Mouse (Mus musculus): ENCODE results near the gene Rtp4. TPM values are rescaled to one million over a fixed set of nuclear protein-coding genes. Genes with fewer than 3 reads are reported as not detected.

The Rtp4 gene
- 7.9 and 8.4 TPM in 2 replicates for polyA plus RNA-seq (2014; fragmentation: Nextera tagmentation; extraction: Ambion mirVana)

DNA sequence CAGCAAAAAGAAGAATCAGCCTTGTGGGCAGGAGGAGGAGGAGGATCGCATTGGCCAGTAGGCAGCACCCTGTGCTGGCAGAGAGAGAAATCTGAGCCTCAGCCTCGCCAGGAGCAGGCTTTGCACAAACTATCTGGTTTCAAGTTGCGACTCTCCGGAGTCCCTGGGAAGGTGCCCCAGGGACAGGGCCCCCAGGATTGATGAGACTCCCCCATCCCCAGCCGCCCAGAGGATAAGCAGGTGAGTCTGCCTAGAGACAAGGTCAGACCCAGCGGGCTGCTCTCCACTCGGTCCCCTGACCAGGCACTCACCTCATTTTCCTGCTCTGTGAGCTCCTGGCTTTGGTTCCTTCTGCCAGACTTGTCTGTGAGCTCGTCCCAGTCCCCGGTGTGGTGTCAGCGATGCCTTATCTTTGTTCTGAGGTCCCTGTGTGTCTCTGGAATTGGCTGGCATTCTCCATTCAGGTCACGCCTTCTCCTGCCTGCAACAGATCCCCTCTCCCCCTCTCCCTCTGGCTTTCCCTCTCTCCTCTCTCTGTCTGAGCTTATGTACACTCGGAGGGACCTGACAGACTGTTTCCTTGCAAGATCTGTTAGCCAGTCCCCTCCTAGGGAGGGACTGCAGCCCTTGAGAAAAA, at the start of gene Rtp4, which contains the start of gene Masp1:
Gene Rtp4, plus strand, starts transcription at position 57 of the 637 bp plus-strand sequence.
Gene Masp1, minus strand, starts transcription at position 581 of the 637 bp plus-strand sequence.
- peak within 1 kb of the TSS; percentile 34 for H3K4me3 ChIP-seq (ENCODE audit: low read depth, low read length)
- DNase-seq (ENCODE audit: low spot score) (peak; percentile 57), ATAC-seq (ENCODE audit: low read depth) (peak; percentile 76)
- H3K9me3 ChIP-seq (ENCODE audit: control insufficient read depth, low read length) = peaks cover 4% of the 10 kb centered on the region; the same call in 1 of the 2 replicates
- no peaks in the 10 kb centered on the region; the same call in 1 of the 2 replicates for H3K27me3 ChIP-seq (replicated peaks; ENCODE audit: control insufficient read depth, insufficient read depth, low read length)
- H3K27ac ChIP-seq (replicated peaks; ENCODE audit: low read depth, low read length) = peak within 1 kb of the TSS; percentile 71
- WGBS = 0% methylated on average over 12 of the region's 12 CpGs
- H3K9ac ChIP-seq (ENCODE audit: low read depth, low read length) = peak within 1 kb of the TSS; percentile 58
- peaks cover 67% of the 10 kb centered on the region for H3K4me1 ChIP-seq (ENCODE audit: control insufficient read depth, insufficient read depth, low read length)
- peak within 1 kb of the TSS; percentile 58 for H3K4me2 ChIP-seq (ENCODE audit: low read depth, low read length)
- no peaks in the 10 kb centered on the region for H3K36me3 ChIP-seq (ENCODE audit: control insufficient read depth, insufficient read depth, low read length)

DNA sequence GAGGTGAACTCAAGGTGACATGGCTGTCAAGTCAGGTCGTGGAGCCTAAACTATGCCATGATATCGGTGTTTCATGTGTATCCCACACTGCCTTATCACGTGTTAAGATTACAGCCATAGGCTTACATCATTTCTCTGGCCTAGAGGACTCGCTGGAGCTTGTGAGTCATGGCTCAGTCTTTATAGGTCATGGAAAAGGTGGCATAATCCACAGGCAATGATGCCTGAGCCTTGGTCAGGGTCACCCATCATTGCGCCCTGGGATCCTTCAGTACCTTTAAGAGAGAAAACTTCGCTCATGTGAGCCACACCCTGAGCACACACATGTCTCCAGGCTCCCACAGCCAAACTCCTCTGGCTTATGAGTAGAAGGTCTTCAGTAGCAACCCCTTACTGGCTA, 48.5 kb upstream of the Rtp4 start:
- H3K9ac ChIP-seq (ENCODE audit: low read depth, low read length) = no peak overlapping the region
- H3K27ac ChIP-seq (replicated peaks; ENCODE audit: low read depth, low read length) = no peak overlapping the region
- ATAC-seq (ENCODE audit: low read depth) = no peak
- DNase-seq (ENCODE audit: low spot score) = no peak
- H3K9me3 ChIP-seq (ENCODE audit: control insufficient read depth, low read length) = no peaks in the 10 kb centered on the region
- H3K4me2 ChIP-seq (ENCODE audit: low read depth, low read length) = no peak overlapping the region
- no peak overlapping the region for H3K4me3 ChIP-seq (ENCODE audit: low read depth, low read length)
- H3K27me3 ChIP-seq (replicated peaks; ENCODE audit: control insufficient read depth, insufficient read depth, low read length) = no peaks in the 10 kb centered on the region
- no peaks in the 10 kb centered on the region for H3K36me3 ChIP-seq (ENCODE audit: control insufficient read depth, insufficient read depth, low read length)
- WGBS = 93% methylated on average over 6 of the region's 6 CpGs
- H3K4me1 ChIP-seq (ENCODE audit: control insufficient read depth, insufficient read depth, low read length) = no peaks in the 10 kb centered on the region

DNA sequence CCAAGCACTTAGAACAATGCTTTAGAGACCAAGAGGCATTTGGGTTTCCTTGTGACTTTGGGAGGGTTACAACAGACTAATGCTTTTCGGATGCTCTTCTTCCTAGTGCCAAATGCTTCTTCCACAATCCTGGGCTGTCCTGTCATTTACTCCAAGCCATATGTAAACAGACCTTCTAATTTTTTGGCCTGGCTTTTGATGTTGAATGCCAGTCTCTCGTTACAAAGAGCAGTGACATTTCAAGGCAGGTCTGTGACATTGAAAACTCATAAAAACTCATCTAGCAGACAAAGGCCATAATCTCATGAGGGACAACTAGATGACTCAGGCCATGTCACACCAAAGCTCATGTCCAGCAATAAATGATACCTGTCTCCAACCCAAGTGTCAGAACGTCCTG, 48.0 kb upstream of the Rtp4 start:
- 62% methylated on average over 3 of the region's 3 CpGs for WGBS
- DNase-seq (ENCODE audit: low spot score) = no peak
- H3K9ac ChIP-seq (ENCODE audit: low read depth, low read length) = no peak overlapping the region
- no peak overlapping the region for H3K4me3 ChIP-seq (ENCODE audit: low read depth, low read length)
- H3K27ac ChIP-seq (replicated peaks; ENCODE audit: low read depth, low read length) = no peak overlapping the region
- H3K4me1 ChIP-seq (ENCODE audit: control insufficient read depth, insufficient read depth, low read length) = no peaks in the 10 kb centered on the region
- no peaks in the 10 kb centered on the region for H3K27me3 ChIP-seq (replicated peaks; ENCODE audit: control insufficient read depth, insufficient read depth, low read length)
- no peak overlapping the region for H3K4me2 ChIP-seq (ENCODE audit: low read depth, low read length)
- no peaks in the 10 kb centered on the region for H3K9me3 ChIP-seq (ENCODE audit: control insufficient read depth, low read length)
- H3K36me3 ChIP-seq (ENCODE audit: control insufficient read depth, insufficient read depth, low read length) = no peaks in the 10 kb centered on the region
- ATAC-seq (ENCODE audit: low read depth) = no peak

DNA sequence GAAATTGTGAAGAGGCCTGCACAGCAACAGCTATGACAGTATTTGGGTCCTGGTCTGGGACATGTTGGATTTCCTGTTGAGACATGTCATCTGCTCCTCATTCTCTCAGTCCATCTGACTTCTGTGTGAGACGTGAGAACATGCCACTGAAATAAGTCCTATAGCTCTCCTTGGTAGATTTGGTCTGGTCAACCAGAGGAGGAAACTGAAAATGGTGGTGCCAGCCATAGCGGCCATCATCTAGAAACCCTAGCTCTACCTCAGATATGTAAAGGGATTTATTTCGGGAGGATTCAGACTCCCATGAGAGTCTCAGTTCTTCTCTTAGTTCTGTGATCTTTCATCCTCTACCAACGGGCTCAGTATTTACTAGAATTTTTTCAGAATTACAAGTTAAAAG, 44.4 kb upstream of the Rtp4 start:
- ATAC-seq (ENCODE audit: low read depth) (no peak), DNase-seq (ENCODE audit: low spot score) (no peak)
- Histone ChIP-seq H3K36me3 (ENCODE audit: control insufficient read depth, insufficient read depth, low read length) (no peaks in the 10 kb centered on the region), H3K4me3 (ENCODE audit: low read depth, low read length) (no peak overlapping the region), H3K4me1 (ENCODE audit: control insufficient read depth, insufficient read depth, low read length) (no peaks in the 10 kb centered on the region), H3K9ac (ENCODE audit: low read depth, low read length) (no peak overlapping the region), H3K27ac (replicated peaks; ENCODE audit: low read depth, low read length) (no peak overlapping the region), H3K27me3 (replicated peaks; ENCODE audit: control insufficient read depth, insufficient read depth, low read length) (no peaks in the 10 kb centered on the region), H3K9me3 (ENCODE audit: control insufficient read depth, low read length) (no peaks in the 10 kb centered on the region), H3K4me2 (ENCODE audit: low read depth, low read length) (no peak overlapping the region)
- 80% methylated on average over 4 of the region's 4 CpGs for WGBS

DNA sequence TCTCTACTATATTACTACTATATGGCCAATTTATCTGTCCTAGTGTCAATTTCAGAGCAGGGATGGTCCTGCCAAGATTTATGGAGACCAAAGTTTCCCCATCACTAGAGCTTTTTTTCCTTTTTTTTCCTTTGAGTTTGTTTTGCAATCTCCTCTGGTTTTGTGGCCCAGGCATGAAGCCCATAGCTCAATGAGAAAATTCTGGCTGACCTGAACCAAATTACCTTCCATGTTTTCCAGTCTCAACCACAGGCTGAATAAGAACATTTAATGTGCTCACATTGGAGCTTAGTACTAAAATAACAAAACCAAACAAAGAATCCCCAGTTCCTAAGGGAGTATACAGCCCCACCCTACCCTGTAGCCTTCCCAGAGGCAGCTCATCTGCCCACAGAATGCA, 43.5 kb upstream of the Rtp4 start:
- H3K4me1 ChIP-seq (ENCODE audit: control insufficient read depth, insufficient read depth, low read length) = no peaks in the 10 kb centered on the region
- H3K4me2 ChIP-seq (ENCODE audit: low read depth, low read length) = no peak overlapping the region
- no peak overlapping the region for H3K4me3 ChIP-seq (ENCODE audit: low read depth, low read length)
- ATAC-seq (ENCODE audit: low read depth) (no peak), DNase-seq (ENCODE audit: low spot score) (no peak)
- no peaks in the 10 kb centered on the region for H3K27me3 ChIP-seq (replicated peaks; ENCODE audit: control insufficient read depth, insufficient read depth, low read length)
- H3K36me3 ChIP-seq (ENCODE audit: control insufficient read depth, insufficient read depth, low read length) = no peaks in the 10 kb centered on the region
- no peak overlapping the region for H3K27ac ChIP-seq (replicated peaks; ENCODE audit: low read depth, low read length)
- no peak overlapping the region for H3K9ac ChIP-seq (ENCODE audit: low read depth, low read length)
- H3K9me3 ChIP-seq (ENCODE audit: control insufficient read depth, low read length) = no peaks in the 10 kb centered on the region

DNA sequence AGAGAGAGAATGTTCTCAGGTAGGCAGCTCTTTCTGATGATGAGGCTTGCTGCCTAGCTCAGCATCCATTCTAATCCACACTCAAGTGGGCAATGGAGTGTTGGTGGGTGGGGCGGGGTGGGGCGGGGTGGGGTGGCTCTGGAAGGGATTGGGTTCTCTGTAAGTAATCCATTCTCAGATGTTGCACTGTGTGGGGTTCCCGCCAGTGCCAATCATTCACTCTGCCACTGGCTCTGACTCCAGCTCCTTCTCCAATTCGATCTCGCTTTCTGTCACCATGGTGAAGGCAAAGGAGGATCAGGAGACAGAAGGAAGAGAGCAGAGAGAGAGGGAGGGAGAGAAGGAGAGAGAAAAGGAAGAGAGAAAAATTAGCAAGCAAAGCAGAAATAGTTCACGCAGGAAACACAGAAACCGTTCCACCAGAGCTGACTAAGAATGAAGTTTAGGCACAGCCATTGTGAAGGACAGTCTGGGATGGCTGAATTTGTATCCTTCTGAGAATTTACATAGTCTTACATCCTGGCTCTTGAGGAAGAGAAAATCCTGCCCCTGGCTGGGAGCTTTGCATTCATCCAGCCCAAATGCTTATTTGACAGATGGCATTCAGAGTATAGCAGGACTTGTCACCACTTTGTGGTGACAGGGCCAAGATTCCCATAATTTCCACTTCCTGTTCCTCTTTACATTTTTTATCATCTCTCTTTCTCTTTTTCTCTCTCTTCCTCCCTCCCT, 40.1 kb upstream of the Rtp4 start:
- Histone ChIP-seq H3K36me3 (ENCODE audit: control insufficient read depth, insufficient read depth, low read length) (no peaks in the 10 kb centered on the region), H3K4me3 (ENCODE audit: low read depth, low read length) (no peak overlapping the region), H3K27me3 (replicated peaks; ENCODE audit: control insufficient read depth, insufficient read depth, low read length) (no peaks in the 10 kb centered on the region), H3K27ac (replicated peaks; ENCODE audit: low read depth, low read length) (no peak overlapping the region), H3K9me3 (ENCODE audit: control insufficient read depth, low read length) (no peaks in the 10 kb centered on the region), H3K4me1 (ENCODE audit: control insufficient read depth, insufficient read depth, low read length) (no peaks in the 10 kb centered on the region), H3K9ac (ENCODE audit: low read depth, low read length) (no peak overlapping the region), H3K4me2 (ENCODE audit: low read depth, low read length) (no peak overlapping the region)
- no peak for DNase-seq (ENCODE audit: low spot score)
- ATAC-seq (ENCODE audit: low read depth) = no peak
- 61% methylated on average over 7 of the region's 7 CpGs for WGBS

DNA sequence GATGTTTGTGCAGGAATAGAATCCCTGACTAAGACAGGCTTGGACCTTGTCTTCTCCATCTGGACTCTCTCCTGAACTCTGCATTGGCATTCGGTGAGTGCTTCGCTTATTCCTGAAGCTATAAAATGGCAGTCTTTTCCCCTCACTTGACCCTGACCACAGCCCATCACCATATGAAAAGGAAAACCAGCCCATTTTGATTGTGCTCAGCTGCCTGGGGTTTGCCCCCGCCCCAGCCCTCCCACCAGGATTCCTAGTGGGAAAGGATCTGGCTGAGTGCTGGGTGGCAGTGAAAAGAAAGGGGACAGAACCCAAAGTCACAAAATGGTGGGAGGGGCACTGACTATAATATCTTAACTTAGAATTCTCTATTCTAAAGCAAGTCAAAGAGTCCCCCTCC, 37.9 kb upstream of the Rtp4 start:
- DNase-seq (ENCODE audit: low spot score) (no peak), ATAC-seq (ENCODE audit: low read depth) (no peak)
- Histone ChIP-seq H3K4me3 (ENCODE audit: low read depth, low read length) (no peak overlapping the region), H3K27me3 (replicated peaks; ENCODE audit: control insufficient read depth, insufficient read depth, low read length) (no peaks in the 10 kb centered on the region), H3K9me3 (ENCODE audit: control insufficient read depth, low read length) (no peaks in the 10 kb centered on the region), H3K27ac (replicated peaks; ENCODE audit: low read depth, low read length) (no peak overlapping the region), H3K4me2 (ENCODE audit: low read depth, low read length) (no peak overlapping the region), H3K4me1 (ENCODE audit: control insufficient read depth, insufficient read depth, low read length) (no peaks in the 10 kb centered on the region), H3K36me3 (ENCODE audit: control insufficient read depth, insufficient read depth, low read length) (no peaks in the 10 kb centered on the region), H3K9ac (ENCODE audit: low read depth, low read length) (no peak overlapping the region)
- 77% methylated on average over 3 of the region's 3 CpGs for WGBS

DNA sequence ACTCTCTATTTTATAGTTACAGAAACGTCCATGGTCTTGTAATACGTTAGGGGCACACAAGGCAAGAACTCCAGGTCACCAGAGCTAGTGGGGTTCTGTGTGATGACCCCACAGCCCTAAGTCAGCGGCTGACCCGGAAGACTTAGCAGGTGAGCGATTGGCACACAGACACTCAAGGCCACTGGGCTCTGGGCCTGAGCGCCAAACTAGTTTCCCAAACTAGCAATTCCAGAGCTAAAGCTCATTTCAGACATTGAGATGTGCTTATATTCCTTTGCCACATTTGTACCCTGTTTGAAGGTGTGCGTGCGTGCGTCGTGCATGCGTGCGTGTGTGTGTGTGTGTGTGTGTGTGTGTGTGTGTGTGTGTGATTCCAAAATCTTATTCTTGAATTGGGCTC, 37.2 kb upstream of the Rtp4 start:
- H3K4me1 ChIP-seq (ENCODE audit: control insufficient read depth, insufficient read depth, low read length) = no peaks in the 10 kb centered on the region
- H3K4me3 ChIP-seq (ENCODE audit: low read depth, low read length) = no peak overlapping the region
- no peaks in the 10 kb centered on the region for H3K9me3 ChIP-seq (ENCODE audit: control insufficient read depth, low read length)
- DNase-seq (ENCODE audit: low spot score) = no peak
- H3K4me2 ChIP-seq (ENCODE audit: low read depth, low read length) = no peak overlapping the region
- no peak overlapping the region for H3K27ac ChIP-seq (replicated peaks; ENCODE audit: low read depth, low read length)
- WGBS = 93% methylated on average over 12 of the region's 12 CpGs
- no peaks in the 10 kb centered on the region for H3K36me3 ChIP-seq (ENCODE audit: control insufficient read depth, insufficient read depth, low read length)
- ATAC-seq (ENCODE audit: low read depth) = no peak
- no peaks in the 10 kb centered on the region for H3K27me3 ChIP-seq (replicated peaks; ENCODE audit: control insufficient read depth, insufficient read depth, low read length)
- no peak overlapping the region for H3K9ac ChIP-seq (ENCODE audit: low read depth, low read length)

DNA sequence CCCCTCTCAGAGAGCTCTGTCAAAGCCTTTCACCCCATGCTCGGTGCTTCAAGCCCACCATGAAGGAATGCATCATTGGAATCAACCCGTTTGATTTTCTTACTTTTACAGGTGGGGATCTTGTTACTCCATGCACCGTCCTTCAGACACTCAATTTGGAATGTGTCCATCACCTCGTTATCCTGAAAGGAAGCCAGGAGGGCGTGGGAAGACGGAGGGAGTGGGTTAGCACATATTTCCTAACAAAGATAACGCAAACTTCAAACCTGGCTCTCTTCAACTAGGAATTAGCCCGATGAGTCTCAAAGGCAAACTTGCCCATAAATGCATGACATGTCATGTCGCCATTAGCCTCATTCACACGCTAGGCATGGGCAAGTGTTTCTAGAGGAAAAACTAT, 36.8 kb upstream of the Rtp4 start:
- H3K4me1 ChIP-seq (ENCODE audit: control insufficient read depth, insufficient read depth, low read length) = no peaks in the 10 kb centered on the region
- no peaks in the 10 kb centered on the region for H3K36me3 ChIP-seq (ENCODE audit: control insufficient read depth, insufficient read depth, low read length)
- no peak overlapping the region for H3K4me2 ChIP-seq (ENCODE audit: low read depth, low read length)
- DNase-seq (ENCODE audit: low spot score) (no peak), ATAC-seq (ENCODE audit: low read depth) (no peak)
- H3K9me3 ChIP-seq (ENCODE audit: control insufficient read depth, low read length) = no peaks in the 10 kb centered on the region
- WGBS = 71% methylated on average over 10 of the region's 10 CpGs
- no peak overlapping the region for H3K27ac ChIP-seq (replicated peaks; ENCODE audit: low read depth, low read length)
- H3K4me3 ChIP-seq (ENCODE audit: low read depth, low read length) = no peak overlapping the region
- no peak overlapping the region for H3K9ac ChIP-seq (ENCODE audit: low read depth, low read length)
- no peaks in the 10 kb centered on the region for H3K27me3 ChIP-seq (replicated peaks; ENCODE audit: control insufficient read depth, insufficient read depth, low read length)
